7 mouse cellular contexts compared by ENCODE assay signal in genomic region chr15:83121709-83122565, GRCm38 (mm10). TPM values are rescaled to one million over a fixed set of nuclear protein-coding genes. Genes with fewer than 3 reads are reported as not detected.
DNase-seq lines count a peak whose midpoint lies in the region; ATAC-seq lines count a peak whose summit lies in the region.

No protein-coding gene starts in this region.

- peak overlapping the region; percentile 65 for H3K4me2 ChIP-seq in hindbrain, embryonic 13.5 days

- WGBS in hindbrain, embryonic 13.5 days, result 3% methylated on average over 43 of the region's 43 CpGs

- intact Hi-C loops in left cerebral cortex, postnatal 4 days (cut with DNase I), result loop anchor here (2.0 kb wide), 1 partner anchor 27 kb away; the partner anchor contains the start of gene Poldip3

- peaks cover 48% of the 10 kb centered on the region for H3K36me3 ChIP-seq in hindbrain, embryonic 13.5 days
- H3K36me3 ChIP-seq in splenic B cell, adult 2 months (ENCODE audit: control insufficient read depth, insufficient read depth, low read length, poor library complexity, severe bottlenecking), result peaks cover 10% of the 10 kb centered on the region

- peaks cover 21% of the 10 kb centered on the region for H3K4me1 ChIP-seq in hindbrain, embryonic 13.5 days (replicated peaks)

- no peaks in the 10 kb centered on the region for H3K9me3 ChIP-seq in hindbrain, embryonic 13.5 days

- peak overlapping the region; percentile 82 for H3K9ac ChIP-seq in hindbrain, embryonic 13.5 days

- peak overlapping the region; percentile 82 for H3K4me3 ChIP-seq in hindbrain, embryonic 13.5 days

- ATAC-seq in erythroblast, adult 5-6 weeks (replicated peaks; ENCODE audit: low FRiP score, poor library complexity, severe bottlenecking), result peak; percentile 68
- peak; percentile 65 for ATAC-seq in hindbrain, embryonic 13.5 days (ENCODE audit: low FRiP score)

- H3K27ac ChIP-seq in hindbrain, embryonic 13.5 days, result peak overlapping the region; percentile 91

- DNase-seq in MEL-GATA-1-ER (ENCODE audit: extremely low read depth, low read depth), result peak; percentile 74
- peak; percentile 24 for DNase-seq in brain, embryonic 18.5 days (ENCODE audit: low read depth, low spot score)
- DNase-seq in left cerebral cortex, postnatal 4 days, result peak; percentile 64
- peak; percentile 57 for DNase-seq in mesoderm, embryonic 11.5 days (ENCODE audit: low read depth, low spot score)
- DNase-seq in splenic B cell, adult 2 months (ENCODE audit: low read depth, low spot score), result peak; percentile 52

- H3K27me3 ChIP-seq in hindbrain, embryonic 13.5 days, result no peaks in the 10 kb centered on the region
- H3K27me3 ChIP-seq in splenic B cell, adult 2 months (ENCODE audit: control insufficient read depth, insufficient read depth, low read length, poor library complexity, severe bottlenecking), result no peaks in the 10 kb centered on the region

RNA-seq across cellular contexts. Expression of gene Rrp7a, which starts 0.7 kb away (rescaled TPM):
- 3.3 and 13.0 TPM in 2 replicates for total RNA-seq in erythroblast, adult 5-6 weeks (2015; ENCODE audit: low replicate concordance)
- total RNA-seq in erythroblast, adult 5-6 weeks (2017; ENCODE audit: low replicate concordance), result 9.1 and 30.8 TPM in 2 replicates
- 72.7 and 74.8 TPM in 2 replicates for polyA plus RNA-seq in hindbrain, embryonic 13.5 days (2015; fragmentation: Nextera tagmentation; extraction: Ambion mirVana)
- total RNA-seq in left cerebral cortex, postnatal 4 days (2021), result 100 to 1,000 TPM; 125 to 127 TPM

RNA-seq across cellular contexts. Expression of gene Poldip3, which starts 27.2 kb away (rescaled TPM):
- total RNA-seq in erythroblast, adult 5-6 weeks (2015; ENCODE audit: low replicate concordance), result 27.4 and 35.7 TPM in 2 replicates
- 52.5 and 62.3 TPM in 2 replicates for total RNA-seq in erythroblast, adult 5-6 weeks (2017; ENCODE audit: low replicate concordance)
- polyA plus RNA-seq in hindbrain, embryonic 13.5 days (2015; fragmentation: Nextera tagmentation; extraction: Ambion mirVana), result 144 and 146 TPM in 2 replicates
- total RNA-seq in left cerebral cortex, postnatal 4 days (2021), result 10 to 100 TPM; 92.9 to 94.2 TPM

RNA-seq across cellular contexts. Expression of gene Serhl, which starts 32.6 kb away (rescaled TPM):
- total RNA-seq in erythroblast, adult 5-6 weeks (2015; ENCODE audit: low replicate concordance), result 14.2 and 18.3 TPM in 2 replicates
- total RNA-seq in erythroblast, adult 5-6 weeks (2017; ENCODE audit: low replicate concordance), result 7.0 and 19.4 TPM in 2 replicates
- polyA plus RNA-seq in hindbrain, embryonic 13.5 days (2015; fragmentation: Nextera tagmentation; extraction: Ambion mirVana), result 30.8 and 32.4 TPM in 2 replicates
- total RNA-seq in left cerebral cortex, postnatal 4 days (2021), result 1 to 10 TPM; 5.1 to 7.3 TPM

RNA-seq across cellular contexts. Expression of gene Cyb5r3, which starts 50.5 kb away (rescaled TPM):
- 71.7 and 84.2 TPM in 2 replicates for total RNA-seq in erythroblast, adult 5-6 weeks (2015; ENCODE audit: low replicate concordance)
- 40.7 and 52.0 TPM in 2 replicates for total RNA-seq in erythroblast, adult 5-6 weeks (2017; ENCODE audit: low replicate concordance)
- 117 and 134 TPM in 2 replicates for polyA plus RNA-seq in hindbrain, embryonic 13.5 days (2015; fragmentation: Nextera tagmentation; extraction: Ambion mirVana)
- 100 to 1,000 TPM; 106 TPM for total RNA-seq in left cerebral cortex, postnatal 4 days (2021)

Comparison
In these comparisons a context has a peak if more than half of its experiments do, and no peak if none do; other contexts are left out.
1. Peak in every context shown above with its lines: DNase-seq, ATAC-seq, H3K4me3 ChIP-seq and H3K27ac ChIP-seq.
2. DNase-seq: peak in every context shown above with its lines; median percentile 74 in MEL-GATA-1-ER; 64 in left cerebral cortex, postnatal 4 days; 57 in mesoderm, embryonic 11.5 days; 52 in splenic B cell, adult 2 months; 24 in brain, embryonic 18.5 days.